Mouse (Mus musculus) c-Kit-positive CD71-negative TER-119-negative erythroid progenitor cells, embryonic 14.5 days (primary cell): ENCODE data around the gene Gm21969.
A peak's percentile ranks its signal among the peaks of the same experiment; 100 is the strongest.

ENCODE experiments used
- DNase-seq: peaks from one replicate; pipeline ENCODE4 v3.0.0-alpha.2; 2013; ENCODE audit warnings: low read depth

The Gm21969 gene

GRCm38 (mm10) chr4:139602357-139603244 lies at the start of gene Gm21969:
TSS of gene Gm21969 (plus strand) at chr4:139603186.
- DNase-seq = peak; percentile 65

GRCm38 (mm10) chr4:139555235-139555634 lies 47.8 kb upstream of the Gm21969 start:
- no peak for DNase-seq

DNA sequence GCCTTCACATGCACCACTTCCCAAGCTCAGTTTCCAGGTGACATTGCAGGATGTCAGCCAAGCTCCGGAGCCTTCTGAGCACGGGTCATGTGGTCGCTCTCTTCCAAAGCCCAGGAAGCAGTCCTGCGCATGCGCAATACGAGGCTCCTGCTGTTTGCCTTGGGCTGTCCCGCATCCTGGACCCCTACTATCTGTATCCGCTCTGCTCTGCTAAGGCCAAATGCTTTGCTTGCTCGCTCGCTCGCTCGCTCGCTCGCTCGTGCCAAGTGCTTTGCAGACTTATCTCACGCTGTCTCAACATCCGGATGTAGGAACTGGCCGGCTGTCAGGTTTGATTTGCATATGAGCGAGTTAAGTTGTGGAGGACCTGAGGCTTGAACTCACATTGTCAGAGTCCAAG lies 47.0 kb upstream of the Gm21969 start:
- no peak for DNase-seq

GRCm38 (mm10) chr4:139568361-139568760 lies 34.6 kb upstream of the Gm21969 start:
- no peak for DNase-seq

GRCm38 (mm10) chr4:139570756-139571155 lies 32.2 kb upstream of the Gm21969 start:
- no peak for DNase-seq

DNA sequence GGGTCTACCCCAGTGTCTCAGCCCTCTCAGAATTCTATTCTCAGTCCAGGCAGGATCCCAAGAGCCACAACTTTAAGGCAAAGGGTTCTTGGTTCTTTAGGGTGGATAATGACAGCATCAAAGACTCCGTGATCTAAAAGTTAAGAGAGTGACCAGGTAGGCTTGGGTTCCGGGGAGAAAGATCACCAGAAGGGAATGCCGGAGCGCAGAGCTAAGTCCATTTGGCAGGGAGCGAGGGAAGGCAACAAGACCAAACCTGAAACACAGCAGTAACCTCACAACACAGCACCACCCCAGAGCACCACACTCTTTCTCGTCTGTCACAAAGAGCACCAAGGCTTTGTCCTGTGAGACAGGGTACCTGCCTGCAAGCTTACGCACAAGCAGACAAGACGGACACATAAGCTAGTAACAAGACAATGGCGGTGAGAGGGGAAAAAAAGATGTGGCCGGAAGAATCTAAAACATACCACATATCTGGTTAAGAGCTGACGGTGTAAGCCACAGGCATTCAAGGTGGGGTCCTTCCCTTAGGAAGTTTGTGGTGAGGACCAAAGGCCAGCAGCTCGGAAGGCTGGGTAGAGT lies 30.0 kb upstream of the Gm21969 start:
- DNase-seq = no peak

DNA sequence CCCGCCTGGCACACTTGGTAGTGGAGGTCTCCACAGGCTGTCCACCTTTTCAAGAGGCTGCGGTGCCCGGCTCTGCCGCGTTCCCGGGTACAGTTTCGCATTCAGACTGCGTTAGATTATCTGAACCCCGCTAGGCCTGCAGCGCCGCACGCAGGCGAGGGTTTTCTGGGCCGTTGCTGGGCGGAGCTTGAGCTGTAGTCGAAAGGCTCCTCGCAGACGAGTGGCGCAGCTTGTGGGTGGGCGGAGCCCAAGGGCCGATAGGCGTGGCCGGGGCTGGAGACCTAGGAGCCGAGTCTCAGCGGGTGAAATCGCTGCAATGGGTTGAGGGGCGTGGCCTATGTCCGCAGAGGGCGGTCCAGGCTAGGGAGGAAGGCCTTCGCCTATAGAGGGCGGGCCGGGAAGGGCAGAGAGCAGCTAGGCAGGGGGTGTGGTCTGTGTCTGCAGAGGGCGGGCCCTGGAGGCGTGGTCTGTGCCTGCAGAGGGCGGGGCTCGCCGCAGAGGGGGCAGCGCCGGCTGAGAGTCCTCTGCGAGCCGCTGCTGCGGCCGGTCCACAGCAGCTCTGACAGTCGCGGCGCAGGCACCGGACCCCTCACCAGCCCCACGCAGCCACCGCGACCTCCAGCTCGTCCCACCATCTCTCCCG lies 28.7 kb upstream of the Gm21969 start:
- DNase-seq = peak; percentile 98

GRCm38 (mm10) chr4:139574799-139575672 lies 27.9 kb upstream of the Gm21969 start:
- no peak for DNase-seq

DNA sequence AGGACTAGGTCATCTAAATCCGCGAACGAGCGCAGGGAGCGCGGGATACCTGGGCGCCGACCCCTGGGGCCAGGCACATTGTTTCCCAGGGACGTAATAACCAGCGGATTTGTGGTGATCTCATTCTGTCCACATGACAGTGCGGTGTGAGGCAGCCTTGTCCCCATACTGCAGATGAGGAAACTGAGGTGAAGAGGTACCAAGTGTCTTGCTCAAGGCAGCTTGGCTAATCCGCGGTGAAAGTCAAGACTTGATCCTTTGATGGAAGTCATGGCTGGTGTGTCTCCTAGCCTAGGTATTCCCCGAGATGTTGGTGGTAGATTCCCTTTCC lies 27.3 kb upstream of the Gm21969 start:
- no peak for DNase-seq

DNA sequence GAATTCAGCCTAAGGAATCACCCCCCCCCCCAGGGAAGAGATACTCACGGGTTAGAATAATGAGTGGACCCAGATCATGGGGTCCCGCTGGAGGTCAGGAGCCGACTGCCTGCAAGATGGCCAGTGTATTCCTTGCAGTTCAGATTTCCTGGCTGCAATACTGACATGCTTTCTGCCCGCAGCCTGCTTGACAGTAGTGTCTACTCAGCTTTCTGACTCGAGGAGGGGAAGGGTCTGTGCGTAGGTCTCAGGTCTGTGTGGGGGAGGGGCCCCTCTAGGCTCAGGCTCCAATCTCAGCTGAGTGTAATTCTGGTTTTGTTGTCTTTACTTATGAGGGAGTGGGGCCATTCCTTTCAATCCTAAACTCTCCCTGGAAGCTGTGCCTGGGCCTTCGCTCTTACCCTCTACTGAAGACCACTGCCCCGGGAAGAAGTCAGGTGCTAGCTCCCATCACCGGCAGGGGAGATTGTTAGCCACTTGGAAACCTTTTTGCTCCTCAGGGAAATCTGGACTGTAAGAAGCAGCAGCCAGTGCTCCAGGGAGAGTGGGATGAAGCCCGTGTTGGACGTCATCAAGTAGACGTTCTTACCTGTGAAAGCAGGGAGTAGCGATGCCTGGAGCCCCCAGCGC lies 26.6 kb upstream of the Gm21969 start:
- no peak for DNase-seq

DNA sequence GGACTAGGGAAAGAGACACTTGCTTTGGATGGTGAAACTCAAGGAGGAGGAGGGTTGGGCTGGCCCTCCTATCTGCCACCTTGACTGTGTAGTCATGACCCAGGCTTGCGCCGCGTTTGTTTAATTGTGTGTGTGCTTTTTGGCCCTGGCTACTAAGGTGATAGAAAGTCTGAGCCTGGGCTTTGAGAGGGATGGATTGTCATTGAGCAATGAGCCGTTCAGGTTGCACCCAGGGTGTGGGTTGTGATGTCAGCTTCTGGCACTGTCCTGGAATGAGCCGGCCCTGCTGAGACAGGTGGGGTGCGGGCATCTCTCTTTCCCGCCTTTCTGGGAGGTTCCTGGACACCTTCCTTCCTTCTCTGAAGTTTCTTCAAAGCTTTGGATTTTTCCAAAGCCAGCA lies 26.0 kb upstream of the Gm21969 start:
- no peak for DNase-seq

DNA sequence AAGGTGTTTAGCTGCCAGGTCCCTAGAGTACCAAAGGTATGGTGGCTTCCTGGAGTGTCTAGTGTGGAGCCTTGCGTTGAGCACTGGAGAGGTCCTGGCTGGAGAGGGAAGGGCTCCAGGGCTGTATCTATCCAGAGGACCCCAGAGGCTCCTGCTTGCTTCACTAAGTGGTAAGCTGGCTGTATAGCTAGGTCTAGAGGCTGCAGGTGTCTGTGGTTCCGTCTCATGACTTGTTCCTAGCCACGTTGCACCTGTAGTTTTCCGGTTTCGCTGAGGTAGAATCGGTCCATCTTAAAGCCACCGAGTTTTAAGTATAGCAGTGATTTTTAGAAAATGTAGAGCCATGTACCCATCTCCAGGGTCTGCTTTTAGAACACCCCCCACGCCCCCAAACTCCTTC lies 24.6 kb upstream of the Gm21969 start:
- no peak for DNase-seq

GRCm38 (mm10) chr4:139579003-139579402 lies 24.0 kb upstream of the Gm21969 start:
- no peak for DNase-seq

- DNase-seq = no peak
These were observed 23.5 kb upstream of the Gm21969 start for GRCm38 (mm10) chr4:139579466-139579865.

GRCm38 (mm10) chr4:139580663-139581336 lies 22.2 kb upstream of the Gm21969 start:
- no peak for DNase-seq

DNA sequence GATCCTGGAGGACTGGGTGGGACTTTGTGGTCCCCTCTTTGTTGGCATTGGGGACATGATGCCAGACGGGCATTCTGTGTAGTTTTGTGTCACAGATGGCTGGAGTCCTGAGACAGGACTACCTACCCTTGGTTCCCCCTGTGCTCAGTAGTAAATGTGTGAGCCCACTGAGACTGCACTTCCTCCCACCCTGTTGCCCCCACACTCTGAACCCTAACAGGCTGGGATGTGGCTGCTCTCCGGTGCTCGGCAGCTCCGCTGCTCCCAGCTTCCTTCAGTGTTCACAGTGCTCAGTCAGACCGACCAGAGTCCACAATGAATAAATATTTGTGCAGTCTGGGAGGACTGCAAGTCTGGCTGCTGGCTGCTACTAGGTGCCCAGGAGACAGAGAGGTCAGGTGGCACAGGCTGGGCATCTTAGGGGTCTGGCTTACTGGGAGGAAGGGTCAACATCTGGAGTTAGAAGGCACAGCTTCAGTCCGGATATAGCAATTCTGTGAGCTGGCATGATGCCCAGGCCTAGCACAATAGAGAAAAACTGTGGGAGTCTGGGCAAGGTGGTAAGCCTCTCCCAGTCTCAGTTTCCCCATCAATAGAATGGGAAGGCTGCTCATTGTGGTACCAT lies 21.4 kb upstream of the Gm21969 start:
- no peak for DNase-seq

GRCm38 (mm10) chr4:139582346-139582745 lies 20.6 kb upstream of the Gm21969 start:
- no peak for DNase-seq

DNA sequence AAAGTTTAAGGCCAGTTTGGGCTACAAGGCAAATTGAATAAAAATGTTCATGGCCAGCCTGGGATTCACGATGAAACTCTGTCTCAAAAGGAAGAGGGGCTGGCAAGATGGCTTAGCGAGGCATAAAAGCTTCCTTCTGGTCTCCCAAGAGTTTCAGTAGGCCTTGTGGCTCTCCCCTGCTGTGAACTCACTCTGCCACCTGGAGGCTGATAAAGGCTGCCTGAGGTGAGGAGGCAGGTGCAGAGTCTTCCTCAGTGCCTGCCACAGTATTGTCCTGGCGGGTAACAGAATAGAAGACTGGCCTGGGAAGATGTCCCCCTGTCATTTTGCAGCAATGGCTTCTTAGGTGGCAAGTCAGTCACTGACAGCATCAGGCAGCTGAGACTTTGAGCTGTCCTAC lies 20.1 kb upstream of the Gm21969 start:
- no peak for DNase-seq

- no peak for DNase-seq
These were observed 19.2 kb upstream of the Gm21969 start for GRCm38 (mm10) chr4:139583629-139584245.

GRCm38 (mm10) chr4:139584704-139585103 lies 18.3 kb upstream of the Gm21969 start:
- no peak for DNase-seq
